Mouse (Mus musculus) left cerebral cortex, postnatal 14 days (tissue): ENCODE measurements around the gene Miox. TPM values are rescaled to one million over a fixed set of nuclear protein-coding genes. Genes with fewer than 3 reads are reported as not detected.

Source experiments
- DNase-seq, 2 experiments: peaks; one replicate each; pipeline ENCODE4 v3.0.0; 2021 to 2022; ENCODE audit warnings: low spot score in 2 of 2, mixed read lengths in 1 of 2
- intact Hi-C: fragments of 180-260 bp; cut with DNase I; formaldehyde crosslinking; loops from one replicate; pipeline ENCODE4 v1.15.1; 2025
- total RNA-seq, 2 experiments: library from RNA; stranded (reverse); gene quantifications; 2 replicates each; pipeline ENCODE4 v1.2.3; 2021

Gene Miox
- total RNA-seq, 2 experiments from 2014 or later = not detected

DNA sequence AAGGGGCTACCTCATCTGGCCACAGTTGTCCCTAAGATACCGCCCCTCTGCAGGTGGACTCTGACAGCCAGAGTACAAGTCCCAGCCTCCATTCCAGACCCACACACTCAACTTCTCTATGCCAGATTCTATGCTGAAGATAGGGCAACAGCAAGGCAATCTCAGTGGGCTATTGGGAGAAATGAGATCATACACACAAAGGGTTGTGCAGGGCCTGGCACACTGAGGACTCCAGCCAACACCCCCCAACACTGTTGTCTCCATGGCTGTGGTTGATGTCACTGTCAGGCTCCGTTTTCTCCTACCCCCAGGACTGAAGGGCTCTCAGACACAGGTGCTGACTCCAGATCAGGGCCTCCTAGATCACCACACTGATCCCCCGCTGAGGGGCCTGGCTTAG is 20.1 kb upstream of the Miox start:
- DNase-seq = no peak
- intact Hi-C loops = loop anchor here (5.0 kb wide), 1 partner anchor 43 kb away; the partner anchor contains the start of genes Lmf2 and Ncaph2

DNA sequence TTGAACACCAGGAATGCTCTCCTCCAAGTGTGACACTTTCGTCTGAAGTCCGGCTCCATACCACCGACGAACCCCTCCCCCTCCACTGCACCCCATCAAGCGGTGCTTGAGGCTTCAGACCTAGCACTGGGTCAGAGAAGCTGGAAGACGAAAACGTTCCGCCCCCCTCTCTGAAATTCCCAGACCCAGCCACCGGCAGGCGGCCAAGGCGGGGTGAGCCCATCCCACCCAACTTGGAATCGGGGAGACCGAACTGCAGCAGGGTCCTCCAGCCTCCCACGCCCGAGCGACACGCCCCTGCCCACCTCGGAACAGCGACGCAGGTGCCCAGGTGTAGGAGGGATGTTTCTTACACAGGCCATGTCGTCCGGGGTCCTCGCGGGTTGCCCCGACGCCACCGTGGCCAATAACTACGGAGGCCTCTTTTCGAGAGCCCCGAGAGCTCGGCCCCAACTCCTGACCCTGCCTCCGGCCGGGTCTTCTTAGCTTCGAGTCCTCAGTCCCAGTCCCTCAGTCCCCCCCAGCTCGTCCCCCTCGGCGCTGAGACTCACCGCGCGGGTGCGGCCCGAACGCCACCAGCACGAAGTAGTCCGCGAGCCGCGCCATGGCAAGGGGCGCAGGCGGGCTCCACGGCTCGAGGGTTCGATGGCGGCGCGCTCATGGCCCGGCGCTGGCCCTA is 19.5 kb upstream of the Miox start:
- intact Hi-C loops = loop anchor here (5.0 kb wide), 1 partner anchor 43 kb away; the partner anchor contains the start of genes Lmf2 and Ncaph2

DNA sequence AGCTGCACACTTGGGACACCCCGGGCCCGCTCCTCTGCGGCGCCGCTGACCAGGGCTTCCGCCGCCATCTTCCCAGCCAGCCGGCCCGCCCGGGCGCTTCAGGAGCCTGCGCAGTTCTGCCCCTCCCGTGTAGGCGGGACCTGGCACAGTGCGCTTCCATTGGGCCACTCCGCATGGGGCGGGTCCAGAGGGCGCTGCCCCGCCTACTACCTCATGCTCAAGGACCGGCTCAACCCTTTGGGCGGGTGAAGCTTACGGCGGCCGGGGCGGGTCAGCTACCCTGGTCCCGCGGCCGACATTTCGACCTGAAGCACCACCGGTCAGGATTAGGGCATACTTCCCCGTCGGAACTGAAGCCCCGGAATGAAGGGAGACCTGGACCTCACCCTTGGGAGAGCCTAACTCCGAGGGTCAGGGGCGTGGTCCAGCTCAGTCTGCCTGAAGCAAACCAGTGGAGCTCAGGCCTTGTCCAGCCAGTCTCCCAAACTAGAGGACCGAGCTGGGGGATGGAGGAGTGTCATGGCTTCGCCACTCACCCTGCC is 18.9 kb upstream of the Miox start, which contains the start of gene Sbf1:
TSS of gene Sbf1 (minus strand) at position 122 of the 542 bp plus-strand sequence.
- peak; percentile 98 for DNase-seq
- intact Hi-C loops = no loop called here

More for the DNA sequence above, 19.5 kb upstream of the Miox start:
- no peak for DNase-seq

DNA sequence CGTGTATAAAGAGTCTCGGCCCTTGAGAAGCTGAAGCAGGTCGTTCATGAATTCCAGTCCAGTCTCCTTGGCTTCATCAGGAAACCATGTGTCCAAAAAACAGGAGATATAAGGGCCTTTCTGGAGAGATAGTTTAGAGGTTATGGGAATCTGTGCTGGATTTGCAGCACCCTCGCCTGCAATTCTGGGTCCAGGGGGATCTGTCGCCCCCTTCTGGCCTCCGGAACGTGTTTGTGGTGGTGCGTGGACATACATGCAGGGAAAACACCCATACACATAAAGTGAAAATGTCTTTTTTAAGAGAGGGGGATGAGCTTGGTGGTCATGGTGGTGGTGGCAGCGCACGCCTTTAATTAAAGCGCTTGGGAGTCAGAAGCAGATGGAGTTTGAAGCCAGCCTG is 18.1 kb upstream of the Miox start:
- intact Hi-C loops = no loop called here
- no peak for DNase-seq

DNA sequence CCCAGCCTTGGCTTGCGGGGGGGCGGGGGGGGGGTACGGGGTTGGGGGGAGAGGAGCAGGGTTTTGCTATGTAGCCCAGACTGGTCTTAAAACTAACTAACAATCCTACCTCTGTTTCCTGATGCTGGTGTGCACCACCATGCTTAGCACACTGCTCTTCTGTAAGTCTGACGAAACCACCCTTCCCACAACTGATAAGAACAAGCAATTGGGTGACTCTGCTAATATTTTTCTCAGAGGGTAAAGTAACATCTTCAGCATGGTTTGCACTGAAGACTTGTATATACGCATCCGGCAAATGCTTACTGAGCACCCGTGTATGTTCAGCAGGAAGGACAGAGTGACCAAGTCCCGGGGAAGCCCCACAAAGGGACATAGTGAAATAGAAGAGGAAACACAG is 12.9 kb upstream of the Miox start:
- no peak for DNase-seq
- intact Hi-C loops = no loop called here

DNA sequence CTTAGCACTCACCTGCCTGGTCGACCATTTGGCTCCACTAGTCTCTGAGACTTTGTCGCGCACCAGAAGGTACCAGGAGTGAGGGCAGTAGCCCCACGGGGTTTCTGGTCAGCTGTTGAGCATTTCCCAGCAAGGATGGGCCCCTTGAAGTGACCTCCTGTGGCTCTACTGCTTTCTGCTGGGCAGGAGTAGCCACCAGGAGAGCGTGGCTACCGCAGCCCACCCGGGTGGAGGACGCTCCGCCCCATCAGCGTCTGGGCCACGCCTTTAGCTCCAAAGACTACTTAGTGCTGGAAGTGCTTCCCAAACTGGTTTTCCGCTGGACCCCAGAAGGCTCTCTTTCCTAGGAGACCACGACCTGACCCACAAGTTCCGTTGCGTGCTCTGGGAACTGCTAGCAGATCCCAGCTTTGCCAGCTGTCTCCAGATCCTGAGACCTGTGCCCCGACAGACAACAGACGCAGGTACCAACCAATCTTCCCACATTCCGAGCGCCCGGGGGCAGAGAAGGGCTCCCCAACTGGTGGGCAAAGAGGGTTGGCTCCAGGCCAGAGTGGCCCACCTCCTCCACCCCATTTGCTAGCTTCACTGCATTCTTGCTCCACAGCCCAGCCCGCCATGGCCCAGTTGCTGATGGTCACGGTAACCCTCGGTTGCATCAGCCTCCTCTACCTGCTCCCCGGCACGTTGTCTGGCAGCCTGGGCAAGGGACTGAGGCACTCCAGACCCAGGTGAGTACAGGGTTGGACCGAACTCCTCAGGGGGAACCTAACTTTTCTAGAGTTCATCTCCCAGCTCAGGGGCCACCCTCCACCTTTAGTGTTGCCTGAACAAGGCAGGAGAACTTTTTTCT is 11.3 kb upstream of the Miox start, which contains the start of gene Adm2:
TSS of gene Adm2 (plus strand) at position 51 of the 853 bp plus-strand sequence.
- intact Hi-C loops = no loop called here

DNA sequence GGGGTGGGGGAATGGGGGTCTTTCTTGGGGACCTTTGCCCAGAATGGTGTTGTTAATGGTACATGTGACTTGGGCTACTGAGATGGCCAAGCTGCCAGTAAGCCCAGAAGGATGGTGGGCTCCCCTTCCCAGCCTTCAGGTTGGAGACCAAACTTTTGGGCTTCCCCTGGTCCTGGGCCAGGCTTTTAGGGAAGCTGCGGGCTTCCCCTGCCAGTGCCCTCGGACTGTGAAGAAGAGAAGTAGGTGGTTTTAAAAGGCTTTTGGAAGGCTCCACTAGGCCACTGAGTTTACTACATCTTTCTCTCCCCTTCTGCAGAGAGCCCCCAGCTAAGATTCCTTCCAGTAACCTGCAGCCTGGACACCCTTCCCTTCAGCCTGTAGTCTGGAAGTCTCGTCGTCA is 10.5 kb upstream of the Miox start:
- intact Hi-C loops = no loop called here
- DNase-seq = no peak

More for the DNA sequence above, 11.3 kb upstream of the Miox start, which contains the start of gene Adm2:
- DNase-seq = no peak

DNA sequence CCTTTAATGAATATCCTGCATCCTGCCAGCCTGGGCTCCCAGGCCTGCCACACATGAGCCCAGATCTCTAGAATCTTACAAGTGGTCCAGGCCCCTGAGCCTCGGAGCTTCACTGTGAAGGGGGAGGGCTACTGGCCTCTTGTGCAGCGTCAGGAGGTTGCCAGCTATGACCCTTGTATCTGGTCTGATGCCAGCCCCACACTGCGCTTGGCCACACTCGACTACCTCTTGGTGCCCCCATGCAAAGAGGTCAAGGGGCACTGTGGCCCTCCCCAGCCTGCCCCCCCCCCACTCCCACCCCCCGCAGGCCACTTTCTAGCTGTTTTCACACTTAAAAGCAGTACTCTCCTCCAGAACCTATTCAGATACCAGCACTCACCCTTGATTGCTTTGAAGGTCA is 7.8 kb upstream of the Miox start:
- no peak for DNase-seq
- intact Hi-C loops = no loop called here

DNA sequence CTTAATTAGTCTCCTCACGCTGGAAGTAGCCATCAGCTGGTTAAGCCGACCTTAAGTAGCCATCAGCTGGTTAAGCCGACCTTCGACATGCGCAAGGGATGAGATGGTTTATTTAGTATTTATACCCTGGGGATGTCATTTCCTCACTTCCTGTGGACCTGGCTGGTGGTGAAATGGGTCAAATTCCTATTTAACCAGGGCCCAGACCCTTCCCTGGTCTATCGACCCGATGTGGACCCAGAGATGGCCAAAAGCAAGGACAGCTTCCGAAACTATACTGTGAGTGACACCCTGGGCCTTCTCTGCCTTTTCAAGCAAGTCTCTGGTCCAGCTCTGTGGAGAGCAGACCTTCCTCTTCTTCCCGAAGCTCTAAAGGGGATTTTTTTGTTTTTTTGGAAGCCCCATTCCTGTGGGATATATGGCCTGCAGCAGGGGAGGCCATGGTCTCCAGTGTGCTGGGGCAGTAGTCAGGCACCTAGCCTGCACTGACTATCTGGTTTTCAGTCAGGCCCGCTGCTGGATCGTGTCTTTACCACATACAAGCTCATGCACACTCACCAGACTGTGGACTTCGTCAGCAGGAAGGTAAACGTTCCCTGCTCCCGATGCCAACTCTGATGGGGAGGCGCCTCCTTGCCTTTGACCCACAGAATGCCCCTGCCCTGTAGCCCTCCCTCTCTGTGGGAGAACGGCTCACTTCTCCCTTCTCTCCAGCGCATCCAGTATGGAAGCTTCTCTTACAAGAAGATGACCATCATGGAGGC is 758 bp downstream of the Miox start:
- no peak for DNase-seq
- intact Hi-C loops = no loop called here

DNA sequence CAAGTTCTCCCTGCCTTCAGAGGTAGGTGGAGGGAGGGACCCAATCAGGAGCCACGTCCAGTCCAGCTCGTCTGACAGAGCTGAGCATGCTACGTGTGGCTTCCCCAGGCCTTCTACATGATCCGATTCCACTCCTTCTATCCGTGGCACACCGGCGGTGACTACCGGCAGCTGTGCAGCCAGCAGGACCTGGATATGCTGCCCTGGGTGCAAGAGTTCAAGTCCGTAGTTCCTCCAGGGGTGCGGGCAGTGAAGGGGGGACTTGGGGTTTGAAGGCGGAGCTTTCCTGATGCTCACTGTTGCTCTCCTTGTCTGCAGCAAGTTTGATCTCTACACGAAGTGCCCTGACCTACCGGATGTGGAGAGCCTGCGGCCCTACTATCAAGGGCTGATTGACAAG is 2.2 kb downstream of the Miox start:
- DNase-seq = no peak
- intact Hi-C loops = no loop called here

DNA sequence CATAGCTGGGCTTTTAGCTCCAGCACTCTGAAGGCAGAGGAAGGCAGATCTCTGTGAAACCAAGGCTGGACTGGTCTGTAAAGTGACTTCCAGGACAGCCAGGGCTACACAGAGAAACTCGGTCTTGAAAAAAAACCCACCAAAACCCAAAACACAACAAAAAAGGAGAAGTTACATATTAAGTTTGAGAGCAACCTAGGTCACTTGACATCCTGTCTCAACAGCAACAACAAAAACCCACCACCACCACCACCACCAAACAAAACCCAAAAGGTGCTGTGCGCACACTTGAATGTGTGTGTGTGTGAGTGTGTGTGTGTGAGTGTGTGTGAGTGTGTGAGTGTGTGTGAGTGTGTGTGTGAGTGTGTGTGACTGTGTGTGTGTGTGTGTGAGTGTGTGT is 5.5 kb downstream of the Miox start:
- intact Hi-C loops = no loop called here
- DNase-seq = no peak

DNA sequence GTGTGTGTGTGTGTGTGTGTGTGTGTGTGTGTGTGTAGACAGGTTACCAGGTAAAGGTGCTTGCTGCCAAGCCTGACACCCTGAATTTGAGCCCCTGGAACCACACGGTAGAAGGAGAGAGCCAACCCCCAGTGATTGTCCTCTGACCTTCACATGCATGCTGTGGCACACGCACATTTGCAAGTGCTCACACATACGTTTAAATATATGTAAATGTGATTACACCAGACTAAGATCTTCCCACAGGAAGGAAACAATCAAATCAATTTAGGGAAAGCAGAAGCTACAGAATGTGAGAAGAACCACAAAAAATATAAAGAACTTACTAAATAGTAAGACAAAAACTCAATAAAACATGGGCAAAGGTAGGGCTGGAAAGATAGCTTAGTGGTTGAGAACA is 5.9 kb downstream of the Miox start:
- DNase-seq = no peak
- intact Hi-C loops = no loop called here

DNA sequence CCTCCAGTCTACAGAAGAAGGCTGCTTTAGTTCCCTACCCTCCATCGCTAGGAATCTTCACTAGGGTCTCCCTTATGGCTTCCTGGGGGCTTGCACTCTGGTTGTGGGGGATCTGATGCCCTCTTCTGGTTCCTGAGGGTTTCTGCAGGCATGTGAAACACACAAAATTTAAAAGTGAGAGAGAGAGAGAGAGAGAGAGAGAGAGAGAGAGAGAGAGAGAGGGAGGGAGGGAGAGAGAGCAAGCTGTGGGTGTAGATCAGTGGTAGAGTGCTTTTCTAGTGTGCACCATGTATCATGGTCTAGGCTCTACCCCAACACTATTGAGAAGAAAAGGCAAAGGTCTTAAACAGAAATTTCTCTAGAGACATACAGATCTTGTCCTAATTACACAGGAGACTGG is 7.5 kb downstream of the Miox start:
- intact Hi-C loops = no loop called here
- DNase-seq = no peak

DNA sequence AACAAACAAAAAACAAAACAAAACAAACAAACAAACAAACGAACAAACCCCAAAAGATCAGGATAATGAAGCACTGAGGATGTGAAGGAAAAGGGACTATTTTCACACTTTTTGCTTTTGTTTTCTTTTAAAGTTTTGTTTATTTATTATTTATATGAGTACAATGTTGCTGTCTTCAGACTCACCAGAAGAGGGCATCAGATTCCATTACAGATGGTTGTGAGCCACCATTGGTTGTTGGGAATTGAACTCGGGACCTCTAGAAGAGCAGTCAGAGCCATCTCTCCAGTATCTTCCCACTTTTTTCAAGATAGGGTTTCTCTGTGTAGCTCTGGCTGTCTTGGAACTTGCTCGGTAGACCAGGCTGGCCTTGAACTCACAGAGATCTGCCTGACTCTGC is 9.1 kb downstream of the Miox start:
- intact Hi-C loops = no loop called here
- DNase-seq = no peak

DNA sequence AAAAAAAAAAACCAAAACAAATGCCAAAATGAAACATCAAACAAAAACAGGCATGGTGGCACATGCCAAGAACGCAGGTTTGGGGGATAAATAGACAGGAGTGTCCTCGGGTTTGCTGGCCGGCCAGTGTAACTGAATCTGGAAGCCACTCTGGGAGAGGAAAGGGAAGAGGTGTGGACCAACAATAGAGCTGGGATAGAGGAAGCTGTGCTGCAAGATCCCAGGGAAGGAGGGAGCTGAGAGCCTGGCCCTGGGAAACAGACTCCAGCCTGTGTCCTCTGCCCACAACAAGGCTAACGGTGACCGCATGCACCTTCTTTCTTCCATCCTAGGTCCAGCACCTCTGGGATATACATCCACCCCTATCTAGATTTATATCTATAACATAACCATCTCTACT is 16.2 kb downstream of the Miox start:
- intact Hi-C loops = no loop called here
- DNase-seq = no peak

DNA sequence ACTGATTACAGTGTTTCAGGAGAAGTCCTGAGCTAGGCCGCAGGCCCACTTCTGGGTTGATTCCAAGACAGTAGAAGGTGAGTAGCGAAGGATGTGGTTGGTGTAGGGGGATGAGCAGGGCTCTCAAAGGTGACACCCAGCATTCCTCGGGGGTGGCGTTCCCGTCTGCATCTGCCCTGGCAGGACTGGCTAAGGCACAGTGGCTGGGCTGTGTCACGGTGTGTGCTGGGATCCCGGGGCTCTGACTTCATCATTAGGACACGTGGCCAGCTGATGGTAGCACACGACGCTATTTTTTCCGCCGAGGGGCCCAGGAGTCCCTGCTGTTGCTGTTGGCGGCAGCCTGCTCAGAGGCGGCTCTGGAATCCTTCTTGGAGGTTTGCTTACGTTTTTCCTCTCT is 17.1 kb downstream of the Miox start:
- no peak for DNase-seq
- intact Hi-C loops = no loop called here

DNA sequence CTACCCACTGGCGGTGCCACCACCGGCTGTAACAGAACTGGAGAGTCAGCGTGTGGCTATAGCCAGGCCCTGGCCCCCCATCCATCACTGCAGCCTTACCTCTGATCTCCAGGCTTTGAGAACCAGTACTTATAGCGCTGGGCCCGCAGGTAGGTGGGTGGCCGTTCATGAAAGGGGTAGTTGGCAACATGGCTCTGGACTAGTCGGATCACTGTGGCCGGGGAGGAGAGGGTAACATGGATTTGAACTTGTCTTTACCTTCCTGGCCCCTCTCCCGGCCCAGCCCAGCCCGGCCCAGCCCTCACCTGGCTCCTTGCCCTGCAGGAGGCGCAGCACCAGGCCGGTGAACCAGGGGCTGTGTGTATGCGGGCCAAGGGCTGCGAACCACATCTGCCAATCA is 17.9 kb downstream of the Miox start:
- intact Hi-C loops = no loop called here
- no peak for DNase-seq

DNA sequence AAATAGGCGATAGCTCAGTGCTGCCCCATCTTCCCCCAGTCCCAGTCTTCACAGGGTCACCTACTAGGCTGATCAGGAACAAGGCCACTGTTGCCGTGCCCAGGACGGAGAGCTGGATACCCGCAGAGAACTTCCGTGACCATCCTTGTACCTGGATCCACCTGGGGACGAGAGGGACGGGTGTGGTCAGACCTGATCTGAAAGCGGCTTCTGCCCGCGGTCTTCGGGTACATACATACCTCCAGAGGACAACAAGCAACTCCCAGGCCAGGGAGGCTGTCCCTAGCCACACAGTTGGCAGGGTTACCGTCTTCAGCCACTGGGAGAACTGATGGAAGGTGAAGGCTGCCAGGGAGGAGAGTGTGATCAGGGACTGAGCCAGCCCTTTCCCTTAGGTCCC is 18.6 kb downstream of the Miox start:
- no peak for DNase-seq

DNA sequence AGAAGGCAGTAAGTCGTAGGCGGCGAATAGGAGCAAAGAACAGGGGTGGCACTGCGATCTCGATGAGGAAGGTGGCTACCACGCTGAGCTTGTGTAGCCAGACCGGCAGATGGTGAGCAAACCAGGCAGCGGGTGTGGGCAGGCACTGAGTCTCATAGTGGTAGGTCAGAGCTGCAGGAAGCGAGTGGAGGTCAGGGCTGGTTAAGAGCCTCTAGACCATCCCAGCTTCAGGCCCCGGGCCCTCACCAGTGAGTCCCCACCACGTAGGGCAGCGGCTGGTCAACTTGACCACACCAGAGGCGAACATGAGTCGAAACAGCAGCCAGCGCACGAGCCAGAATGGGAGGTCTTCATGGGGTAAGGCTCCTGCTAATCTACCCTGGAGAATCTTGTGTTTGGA is 19.6 kb downstream of the Miox start:
- DNase-seq = no peak
- intact Hi-C loops = no loop called here

More for the DNA sequence above, 18.6 kb downstream of the Miox start:
- intact Hi-C loops = no loop called here

DNA sequence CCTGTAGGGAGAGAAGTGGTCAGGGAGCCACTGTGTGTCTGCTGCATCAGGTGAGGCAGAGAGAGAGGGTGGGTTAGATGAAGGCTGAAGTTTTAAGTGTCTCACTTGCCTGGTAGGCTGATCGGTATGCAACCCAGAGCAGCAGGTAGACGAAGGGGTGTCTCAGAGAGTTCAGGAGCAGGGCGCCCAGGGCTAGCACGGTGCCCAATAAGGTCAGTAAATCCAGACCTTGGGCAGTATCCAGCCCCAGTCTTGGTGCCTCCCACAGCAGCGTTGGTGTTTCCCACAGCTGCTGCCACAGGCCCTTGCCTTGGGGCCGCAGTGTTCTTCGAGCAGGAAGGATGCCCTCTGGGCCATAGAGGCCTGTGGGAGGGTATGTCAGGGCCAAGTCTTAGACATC is 20.3 kb downstream of the Miox start:
- intact Hi-C loops = no loop called here
- no peak for DNase-seq
